ENCODE assay signal across 30 mouse cellular contexts in the genomic region with DNA sequence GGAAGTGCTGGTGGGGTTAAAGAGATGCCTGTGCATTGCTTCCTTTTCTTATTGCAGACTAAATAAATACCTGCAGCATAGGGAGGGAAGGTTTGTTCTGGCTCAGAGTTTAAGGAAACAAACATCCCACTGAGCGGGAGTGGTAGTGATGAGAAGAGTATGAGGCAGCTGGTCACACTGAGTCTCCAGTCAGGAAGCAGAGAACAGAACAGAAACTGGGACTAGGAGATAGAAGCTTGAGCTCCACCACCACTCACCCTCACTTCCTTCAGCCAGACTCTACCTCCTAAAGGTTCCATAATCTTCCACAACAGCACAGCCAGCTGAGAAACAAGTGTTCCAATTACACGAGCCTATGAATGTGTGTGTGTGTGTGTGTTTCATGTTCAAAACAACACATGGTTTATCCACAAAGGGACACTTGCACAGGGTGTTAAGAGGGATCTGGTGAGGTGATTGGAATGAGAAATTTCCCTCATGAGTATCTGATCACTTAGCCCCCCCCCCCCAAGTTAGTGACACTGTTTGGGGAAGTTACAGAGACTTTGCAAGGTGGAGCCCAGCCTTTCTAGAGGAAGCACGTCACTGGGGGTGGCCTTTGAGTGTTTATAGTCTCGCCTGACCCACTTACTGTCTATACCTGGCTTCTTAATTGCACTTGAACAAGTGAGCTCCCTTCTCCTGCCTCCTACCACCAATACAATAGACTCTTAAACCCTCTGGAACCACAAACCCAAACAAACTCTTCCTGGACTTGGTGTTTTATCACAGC. TPM values are rescaled to one million over a fixed set of nuclear protein-coding genes. Genes with fewer than 3 reads are reported as not detected.
DNase-seq lines count a peak whose midpoint lies in the region; ATAC-seq and TF ChIP-seq lines count a peak whose summit lies in the region.
"Had no signal": no experiment of that assay in that cellular context is flagged by ENCODE, and none has a peak within 500 bp of the region (broad histone marks: within the 10 kb centered on the region; RNA-seq: fewer than 3 reads in every experiment).

No protein-coding gene starts in this region.

- H3K4me1 ChIP-seq in cerebellum, adult 2 months (ENCODE audit: control insufficient read depth, insufficient read depth, low read length) = no peaks in the 10 kb centered on the region
- no peaks in the 10 kb centered on the region for H3K4me1 ChIP-seq in stomach, postnatal 0 days (replicated peaks; ENCODE audit: control insufficient read depth, insufficient read depth)
- H3K4me1 ChIP-seq: embryonic facial prominence, embryonic 10.5 days; embryonic facial prominence, embryonic 12.5 days; forebrain, embryonic 13.5 days; forebrain, embryonic 15.5 days had no signal

- H3K27ac ChIP-seq in cerebellum, adult 2 months (ENCODE audit: insufficient read depth, low read length) = no peak overlapping the region
- no peak overlapping the region for H3K27ac ChIP-seq in stomach, postnatal 0 days (replicated peaks)
- H3K27ac ChIP-seq: embryonic facial prominence, embryonic 10.5 days; embryonic facial prominence, embryonic 12.5 days; forebrain, embryonic 13.5 days; forebrain, embryonic 15.5 days had no signal

- H3K27me3 ChIP-seq in cerebellum, adult 2 months (ENCODE audit: control insufficient read depth, insufficient read depth, low read length) = no peaks in the 10 kb centered on the region
- H3K27me3 ChIP-seq in stomach, postnatal 0 days (ENCODE audit: control insufficient read depth, insufficient read depth, low read length) = no peaks in the 10 kb centered on the region
- H3K27me3 ChIP-seq: embryonic facial prominence, embryonic 12.5 days; forebrain, embryonic 13.5 days; forebrain, embryonic 15.5 days had no signal

- no peak overlapping the region for H3K9ac ChIP-seq in stomach, postnatal 0 days (ENCODE audit: low read length)
- H3K9ac ChIP-seq: embryonic facial prominence, embryonic 12.5 days; forebrain, embryonic 13.5 days; forebrain, embryonic 15.5 days had no signal

- no peak for TF ChIP-seq EP300 in stomach, postnatal 0 days (optimal IDR thresholded peaks at IDR 0.05)

- WGBS in cerebellum, adult 2 months = 56% methylated on average over 4 of the region's 4 CpGs
- 43% methylated on average over 4 of the region's 4 CpGs for WGBS in stomach, postnatal 0 days

- ATAC-seq in common myeloid progenitor, adult 5-6 weeks (replicated peaks; ENCODE audit: low read depth, poor library complexity, severe bottlenecking) = peak; percentile 66
- ATAC-seq in hematopoietic stem cell, adult 5-6 weeks (replicated peaks in 1 of 2; ENCODE audit: insufficient read depth in 1 of 2, low FRiP score in 2 of 2, low TSS enrichment in 1 of 2, low read depth in 1 of 2, poor library complexity in 2 of 2, severe bottlenecking in 2 of 2) = peak; percentile 27 to 74; a peak in 3 of 4 replicates
- peak; percentile 79 for ATAC-seq in megakaryocyte, adult 5-6 weeks (ENCODE audit: poor library complexity, severe bottlenecking)
- ATAC-seq in stomach, postnatal 0 days (ENCODE audit: low FRiP score, low TSS enrichment) = no peak
- ATAC-seq: activated CD4-positive, CD25-positive, alpha-beta regulatory T cell, adult 4 months; CD4-positive, CD25-positive, alpha-beta regulatory T cell, adult 4 months; forebrain, embryonic 13.5 days; forebrain, embryonic 15.5 days; Patski had no signal

- TF ChIP-seq POLR2A in cerebellum, adult 2 months (IDR thresholded peaks at IDR 0.05; ENCODE audit: borderline replicate concordance, insufficient read depth, low read length) = no peak

- DNase-seq in heart, adult 11 months = peak; percentile 51
- DNase-seq in heart, adult 18-20 months = no peak
- DNase-seq in cerebellum, adult 2 months = no peak
- DNase-seq in stomach, postnatal 0 days (ENCODE audit: low spot score) = no peak
- no peak for DNase-seq in kidney, adult 8-10 months
- DNase-seq: adrenal gland, adult 8-10 months; adrenal gland, postnatal 14 days; adrenal gland, postnatal 36 days; B cell, adult 2 months; cerebellum, adult 11-12 months; cerebellum, adult 8-10 months; cerebellum, adult 9-11 months; cerebellum, postnatal 14 days; cerebellum, postnatal 36 days had no signal

- TF ChIP-seq CTCF in cerebellum, adult 2 months (IDR thresholded peaks at IDR 0.05; ENCODE audit: borderline replicate concordance, insufficient read depth, low read depth, low read length) = no peak
- no peak for TF ChIP-seq CTCF in stomach, postnatal 0 days (IDR thresholded peaks at IDR 0.05; ENCODE audit: low read depth)

- H3K4me3 ChIP-seq in cerebellum, adult 2 months (replicated peaks; ENCODE audit: insufficient read depth, low read depth, low read length) = no peak overlapping the region
- no peak overlapping the region for H3K4me3 ChIP-seq in stomach, postnatal 0 days (ENCODE audit: low read depth, low read length)
- H3K4me3 ChIP-seq: embryonic facial prominence, embryonic 10.5 days; embryonic facial prominence, embryonic 12.5 days; forebrain, embryonic 13.5 days; forebrain, embryonic 15.5 days had no signal

- no peaks in the 10 kb centered on the region for H3K36me3 ChIP-seq in stomach, postnatal 0 days (ENCODE audit: control insufficient read depth, insufficient read depth, low read length)
- H3K36me3 ChIP-seq: embryonic facial prominence, embryonic 10.5 days; embryonic facial prominence, embryonic 12.5 days; forebrain, embryonic 15.5 days; G1E had no signal

- H3K4me2 ChIP-seq in stomach, postnatal 0 days (replicated peaks; ENCODE audit: low read depth) = no peak overlapping the region
- H3K4me2 ChIP-seq: embryonic facial prominence, embryonic 12.5 days; forebrain, embryonic 13.5 days; forebrain, embryonic 15.5 days had no signal

- H3K9me3 ChIP-seq in stomach, postnatal 0 days (ENCODE audit: control insufficient read depth, low read length) = no peaks in the 10 kb centered on the region
- H3K9me3 ChIP-seq: embryonic facial prominence, embryonic 10.5 days; embryonic facial prominence, embryonic 12.5 days; forebrain, embryonic 13.5 days; forebrain, embryonic 15.5 days; G1E had no signal

RNA-seq across cellular contexts. Expression of a gene that starts 6.2 kb away (rescaled TPM):
- not detected for total RNA-seq in heart, adult 18-20 months (2021)
- total RNA-seq in common myeloid progenitor, adult 5-6 weeks (2017) = not detected in 2 replicates
- not detected in 2 replicates for total RNA-seq in hematopoietic stem cell, adult 5-6 weeks (2017)
- total RNA-seq in megakaryocyte, adult 5-6 weeks (2015) = not detected in 2 replicates
- not detected in 2 replicates for total RNA-seq in megakaryocyte, adult 5-6 weeks (2017)
- not detected in 2 replicates for polyA plus RNA-seq in cerebellum, adult 2 months (2012; rRNA removed)
- 0.02 TPM in 1 of 2 replicates, not detected in the other for polyA plus RNA-seq in stomach, postnatal 0 days (2015; fragmentation: Nextera tagmentation; extraction: Ambion mirVana)
- total RNA-seq: adrenal gland, adult 18-20 months; adrenal gland, adult 8-10 months; adrenal gland, postnatal 14 days; adrenal gland, postnatal 36 days; CH12.LX had no signal
- polyA plus RNA-seq: activated CD4-positive, CD25-positive, alpha-beta regulatory T cell, adult 4 months; CD4-positive, CD25-positive, alpha-beta regulatory T cell, adult 4 months; cortical plate, adult 2 months; embryonic facial prominence, embryonic 10.5 days; embryonic facial prominence, embryonic 12.5 days; embryonic facial prominence, embryonic 14.5 days; forebrain, embryonic 11.5 days; forebrain, embryonic 13.5 days; forebrain, embryonic 15.5 days; G1E; Patski had no signal

RNA-seq across cellular contexts. Expression of a gene that starts 22.0 kb away (rescaled TPM):
- under 1 TPM in 1 of 2 experiments, not detected in 1; 0.36 TPM for total RNA-seq in heart, adult 18-20 months (2021)
- not detected in 2 replicates for total RNA-seq in common myeloid progenitor, adult 5-6 weeks (2017)
- not detected in 2 replicates for total RNA-seq in hematopoietic stem cell, adult 5-6 weeks (2017)
- not detected in 2 replicates for total RNA-seq in megakaryocyte, adult 5-6 weeks (2015)
- not detected in 2 replicates for total RNA-seq in megakaryocyte, adult 5-6 weeks (2017)
- 79.6 and 82.4 TPM in 2 replicates for polyA plus RNA-seq in cerebellum, adult 2 months (2012; rRNA removed)
- 0.34 and 0.35 TPM in 2 replicates for polyA plus RNA-seq in stomach, postnatal 0 days (2015; fragmentation: Nextera tagmentation; extraction: Ambion mirVana)
- total RNA-seq: CH12.LX had no signal
- polyA plus RNA-seq: activated CD4-positive, CD25-positive, alpha-beta regulatory T cell, adult 4 months; G1E had no signal

RNA-seq across cellular contexts. Expression of a gene that starts 32.3 kb away (rescaled TPM):
- total RNA-seq in heart, adult 18-20 months (2021) = 1 to 10 TPM; 2.3 to 3.0 TPM
- total RNA-seq in common myeloid progenitor, adult 5-6 weeks (2017) = 3.9 and 5.8 TPM in 2 replicates
- total RNA-seq in hematopoietic stem cell, adult 5-6 weeks (2017) = 26.9 and 29.0 TPM in 2 replicates
- 80.0 and 80.1 TPM in 2 replicates for total RNA-seq in megakaryocyte, adult 5-6 weeks (2015)
- total RNA-seq in megakaryocyte, adult 5-6 weeks (2017) = 36.3 and 48.1 TPM in 2 replicates
- 1.9 and 2.4 TPM in 2 replicates for polyA plus RNA-seq in cerebellum, adult 2 months (2012; rRNA removed)
- polyA plus RNA-seq in stomach, postnatal 0 days (2015; fragmentation: Nextera tagmentation; extraction: Ambion mirVana) = 2.0 and 2.1 TPM in 2 replicates
- polyA plus RNA-seq: activated CD4-positive, CD25-positive, alpha-beta regulatory T cell, adult 4 months; CD4-positive, CD25-positive, alpha-beta regulatory T cell, adult 4 months had no signal

RNA-seq across cellular contexts. Expression of a gene that starts 48.9 kb away (rescaled TPM):
- 1 to 10 TPM in 1 of 2 experiments, under 1 TPM in 1; 0.69 to 1.3 TPM for total RNA-seq in heart, adult 18-20 months (2021)
- total RNA-seq in common myeloid progenitor, adult 5-6 weeks (2017) = 3.9 and 8.6 TPM in 2 replicates
- 5.0 and 5.1 TPM in 2 replicates for total RNA-seq in hematopoietic stem cell, adult 5-6 weeks (2017)
- total RNA-seq in megakaryocyte, adult 5-6 weeks (2015) = 2.9 and 3.1 TPM in 2 replicates
- 2.7 and 4.5 TPM in 2 replicates for total RNA-seq in megakaryocyte, adult 5-6 weeks (2017)
- 1.9 and 2.4 TPM in 2 replicates for polyA plus RNA-seq in cerebellum, adult 2 months (2012; rRNA removed)
- polyA plus RNA-seq in stomach, postnatal 0 days (2015; fragmentation: Nextera tagmentation; extraction: Ambion mirVana) = 36.1 and 40.5 TPM in 2 replicates

RNA-seq across cellular contexts. Expression of a gene that starts 50.2 kb away (rescaled TPM):
- total RNA-seq in heart, adult 18-20 months (2021) = under 1 TPM; 0.79 to 0.85 TPM
- total RNA-seq in common myeloid progenitor, adult 5-6 weeks (2017) = 1.4 and 1.5 TPM in 2 replicates
- total RNA-seq in hematopoietic stem cell, adult 5-6 weeks (2017) = 6.1 and 6.6 TPM in 2 replicates
- total RNA-seq in megakaryocyte, adult 5-6 weeks (2015) = 6.3 and 8.1 TPM in 2 replicates
- total RNA-seq in megakaryocyte, adult 5-6 weeks (2017) = 6.9 and 7.4 TPM in 2 replicates
- 10.3 and 10.9 TPM in 2 replicates for polyA plus RNA-seq in cerebellum, adult 2 months (2012; rRNA removed)
- 1.2 TPM in 2 replicates for polyA plus RNA-seq in stomach, postnatal 0 days (2015; fragmentation: Nextera tagmentation; extraction: Ambion mirVana)
